Mouse (Mus musculus) CH12.LX (cell line): ENCODE measurements around the gene Ankrd50. TPM values are rescaled to one million over a fixed set of nuclear protein-coding genes. Genes with fewer than 3 reads are reported as not detected.

Experiments
- DNase-seq: peaks from one replicate; pipeline ENCODE4 v3.0.0-alpha.2; 2013; ENCODE audit errors: extremely low read depth
- H3K27ac ChIP-seq: 2 replicates; pipeline ENCODE4 v1.5.1; 2012; ENCODE audit warnings: low read depth, mild to moderate bottlenecking, control low read depth, moderate library complexity; ENCODE audit not compliant: insufficient read depth
- H3K27me3 ChIP-seq: replicated peaks from 2 replicates; pipeline ENCODE3; 2012; ENCODE audit warnings: inconsistent platforms
- H3K36me3 ChIP-seq, 2 experiments: replicated peaks in 1 of 2; 2 replicates each; pipeline versions ENCODE3 to v1.6.1; 2012; ENCODE audit warnings: inconsistent platforms in 1 of 2, low read length in 1 of 2, mild to moderate bottlenecking in 1 of 2, mixed read lengths in 1 of 2, moderate library complexity in 1 of 2; ENCODE audit not compliant: control insufficient read depth in 1 of 2, insufficient read depth in 1 of 2
- H3K4me1 ChIP-seq, 2 experiments: 2 replicates each; pipeline ENCODE4 v1.6.1; 2012; ENCODE audit warnings: inconsistent platforms in 1 of 2, moderate library complexity in 1 of 2; ENCODE audit not compliant: insufficient read depth in 2 of 2, control insufficient read depth in 1 of 2
- H3K4me2 ChIP-seq: 2 replicates; pipeline ENCODE4 v1.6.1; 2012; ENCODE audit warnings: low read depth, mild to moderate bottlenecking, control low read depth; ENCODE audit not compliant: poor library complexity, insufficient read depth, severe bottlenecking
- H3K4me3 ChIP-seq, 3 experiments: fragments of 150-350 bp in 1 of 3; sonication (generic) in 1 of 3; replicated peaks in 1 of 3; 2 replicates each; pipeline versions ENCODE3 to v1.5.1; 2011 to 2012; ENCODE audit warnings: low read depth in 2 of 3, low read length in 2 of 3, mild to moderate bottlenecking in 2 of 3, moderate library complexity in 2 of 3, control low read depth in 1 of 3, improper control_type of control experiment in 1 of 3, inconsistent platforms in 1 of 3, mixed read lengths in 1 of 3; ENCODE audit not compliant: poor library complexity in 1 of 3
- H3K79me2 ChIP-seq: replicated peaks from 2 replicates; pipeline ENCODE4 v1.6.1; 2012; ENCODE audit warnings: mild to moderate bottlenecking, moderate library complexity; ENCODE audit not compliant: control insufficient read depth, poor library complexity, insufficient read depth, severe bottlenecking; ENCODE audit errors: extremely low read depth
- H3K9ac ChIP-seq: 2 replicates; pipeline ENCODE4 v1.6.1; 2012; ENCODE audit warnings: low read depth, mild to moderate bottlenecking, control low read depth, moderate library complexity; ENCODE audit not compliant: insufficient read depth
- H3K9me3 ChIP-seq: replicated peaks from 2 replicates; pipeline ENCODE3; 2012; ENCODE audit warnings: low read length, inconsistent platforms, mixed read lengths
- EP300 ChIP-seq: IDR thresholded peaks from 2 replicates; pipeline ENCODE4 v1.6.1; 2011; ENCODE audit warnings: low read length, improper control_type of control experiment
- GABPA ChIP-seq: IDR thresholded peaks from 2 replicates; pipeline ENCODE4 v1.6.1; 2012; ENCODE audit warnings: low read depth, low read length, improper control_type of control experiment, inconsistent platforms; ENCODE audit not compliant: insufficient replicate concordance
- HCFC1 ChIP-seq: IDR thresholded peaks from 2 replicates; pipeline ENCODE4 v1.6.1; 2012; ENCODE audit warnings: low read depth, mild to moderate bottlenecking, inconsistent platforms, low read length, improper control_type of control experiment
- JUN ChIP-seq: IDR thresholded peaks from 2 replicates; pipeline ENCODE4 v1.6.1; 2011; ENCODE audit warnings: low read depth, mild to moderate bottlenecking, low read length, improper control_type of control experiment, moderate library complexity; ENCODE audit not compliant: insufficient read depth
- KAT2A ChIP-seq: IDR thresholded peaks from 2 replicates; pipeline ENCODE4 v1.6.1; 2012; ENCODE audit warnings: low read length, improper control_type of control experiment, inconsistent platforms; ENCODE audit not compliant: insufficient replicate concordance
- MEF2A ChIP-seq: IDR thresholded peaks from 2 replicates; pipeline ENCODE4 v1.6.1; 2014; ENCODE audit warnings: low read depth, mild to moderate bottlenecking, inconsistent platforms, low read length, improper control_type of control experiment, borderline replicate concordance
- MYC ChIP-seq: IDR thresholded peaks from 2 replicates; pipeline ENCODE4 v1.6.1; 2011; ENCODE audit warnings: low read depth, mild to moderate bottlenecking, improper control_type of control experiment, low read length
- NRF1 ChIP-seq: IDR thresholded peaks from 2 replicates; pipeline ENCODE4 v1.6.1; 2014; ENCODE audit warnings: low read depth, mild to moderate bottlenecking, inconsistent platforms, low read length, improper control_type of control experiment, moderate library complexity
- POLR2AphosphoS2 ChIP-seq: IDR thresholded peaks from 2 replicates; pipeline ENCODE4 v1.6.1; 2011; ENCODE audit warnings: low read depth, low read length, improper control_type of control experiment
- RCOR1 ChIP-seq: conservative IDR thresholded peaks from 2 replicates; pipeline ENCODE4 v1.6.1; 2012; ENCODE audit warnings: low read depth, mild to moderate bottlenecking, inconsistent platforms, low read length, improper control_type of control experiment
- SIN3A ChIP-seq: IDR thresholded peaks from 2 replicates; pipeline ENCODE4 v1.6.1; 2012; ENCODE audit warnings: low read length, improper control_type of control experiment, inconsistent platforms
- TBP ChIP-seq: conservative IDR thresholded peaks from 2 replicates; pipeline ENCODE4 v1.6.1; 2011; ENCODE audit warnings: low read depth, low read length, improper control_type of control experiment
- TCF12 ChIP-seq: IDR thresholded peaks from 2 replicates; pipeline ENCODE4 v1.6.1; 2014; ENCODE audit warnings: low read depth, mild to moderate bottlenecking, inconsistent platforms, low read length, improper control_type of control experiment
- UBTF ChIP-seq: IDR thresholded peaks from 2 replicates; pipeline ENCODE4 v1.6.1; 2012; ENCODE audit warnings: low read depth, mild to moderate bottlenecking, inconsistent platforms, low read length, improper control_type of control experiment, moderate library complexity
- USF1 ChIP-seq: IDR thresholded peaks from 2 replicates; pipeline ENCODE4 v1.6.1; 2014; ENCODE audit warnings: low read depth, mild to moderate bottlenecking, inconsistent platforms, low read length, improper control_type of control experiment
- USF2 ChIP-seq: conservative IDR thresholded peaks from 2 replicates; pipeline ENCODE4 v1.6.1; 2011; ENCODE audit warnings: low read depth, low read length, improper control_type of control experiment
- ZMIZ1 ChIP-seq: IDR thresholded peaks from 2 replicates; pipeline ENCODE4 v1.6.1; 2012; ENCODE audit warnings: low read depth, mild to moderate bottlenecking, inconsistent platforms, low read length, improper control_type of control experiment
- dilution Hi-C: fragments of 300-500 bp; cut with MboI; formaldehyde crosslinking; loops from 2 replicates; pipeline ENCODE4 v1.14.3; 2020; ENCODE audit warnings: low sequenced_read_pairs; ENCODE audit not compliant: extremely low pct_unique_long_range_greater_than_20kb, extremely low pct_ligation_motif_present
- in situ Hi-C: fragments of 300-500 bp; cut with MboI; formaldehyde crosslinking; loops from 3 replicates; pipeline ENCODE4 v1.14.3; 2019; ENCODE audit warnings: low sequenced_read_pairs, low pct_ligation_motif_present, low pct_unique_long_range_greater_than_20kb, mixed read lengths
- polyA plus RNA-seq: library from polyadenylated mRNA; unstranded; fragments of >175 nt; gene quantifications from 2 replicates; pipeline ENCODE4 v1.2.1, GENCODE M21; 2012; ENCODE audit warnings: low read depth; ENCODE audit not compliant: insufficient read length
- total RNA-seq, 2 experiments: library from RNA; depleted of rRNA; stranded (reverse); fragments of 300-350 nt in 1 of 2; fragments of >200 nt in 1 of 2; gene quantifications; 2 replicates each; pipeline ENCODE4 v1.2.3; 2012 to 2014

Ankrd50 gene
- total and polyA plus RNA-seq, 3 experiments = 14.0 to 24.6 (median 16.4) TPM

GRCm38 (mm10) chr3:38443875-38444274 lies 40.8 kb downstream of the Ankrd50 start:
- no peak overlapping the region for H3K9ac ChIP-seq
- no peaks in the 10 kb centered on the region for H3K36me3 ChIP-seq
- in situ Hi-C loops (no loop called here), dilution Hi-C loops (no loop called here)
- peaks cover 3 to 13% of the 10 kb centered on the region in 2 experiments; a peak in 3 of 4 replicates for H3K4me1 ChIP-seq
- H3K27ac ChIP-seq = no peak overlapping the region
- H3K79me2 ChIP-seq = no peaks in the 10 kb centered on the region
- H3K9me3 ChIP-seq = no peaks in the 10 kb centered on the region
- H3K4me3 ChIP-seq = no peak overlapping the region
- DNase-seq = no peak
- no peak overlapping the region for H3K4me2 ChIP-seq
- TF ChIP-seq POLR2AphosphoS2 = no peak
- TF ChIP-seq SIN3A = no peak
- TF ChIP-seq MYC = no peak
- TF ChIP-seq TBP = no peak
- TF ChIP-seq HCFC1 = no peak
- TF ChIP-seq ZMIZ1 = no peak
- TF ChIP-seq TCF12 = no peak
- TF ChIP-seq MEF2A = no peak
- no peak for TF ChIP-seq KAT2A
- TF ChIP-seq JUN = no peak
- TF ChIP-seq USF1 = no peak
- H3K27me3 ChIP-seq = no peaks in the 10 kb centered on the region

GRCm38 (mm10) chr3:38440564-38440991 lies 44.1 kb downstream of the Ankrd50 start:
- Histone ChIP-seq H3K9me3 (no peaks in the 10 kb centered on the region), H3K4me2 (no peak overlapping the region), H3K4me3 (no peak overlapping the region), H3K79me2 (no peaks in the 10 kb centered on the region), H3K36me3 (no peaks in the 10 kb centered on the region), H3K9ac (no peak overlapping the region), H3K27ac (no peak overlapping the region), H3K27me3 (no peaks in the 10 kb centered on the region), H3K4me1 (peaks cover 3 to 13% of the 10 kb centered on the region in 2 experiments; a peak in 3 of 4 replicates)
- dilution Hi-C loops = no loop called here
- in situ Hi-C loops = no loop called here
- TF ChIP-seq UBTF = no peak
- TF ChIP-seq GABPA = no peak
- no peak for TF ChIP-seq RCOR1
- TF ChIP-seq EP300 = no peak
- TF ChIP-seq USF2 = no peak
- TF ChIP-seq NRF1 = no peak
- TF ChIP-seq KAT2A = no peak
- no peak for TF ChIP-seq SIN3A
- peak; percentile 12 for DNase-seq
